Mouse (Mus musculus) MEL (cell line): ENCODE results near the gene Gm10188. TPM values are rescaled to one million over a fixed set of nuclear protein-coding genes. Genes with fewer than 3 reads are reported as not detected.

ENCODE experiments used
- DNase-seq: peaks from one replicate; pipeline ENCODE4 v3.0.0; 2011; ENCODE audit warnings: low read depth, low spot score
- H3K27ac ChIP-seq: 2 replicates; pipeline ENCODE4 v1.5.1; 2012; ENCODE audit warnings: low read depth, mild to moderate bottlenecking, control low read depth, low read length, moderate library complexity; ENCODE audit not compliant: control insufficient read depth
- H3K27me3 ChIP-seq, 2 experiments: fragments of 150-350 bp in 1 of 2; sonication (generic) in 1 of 2; 2 replicates each; pipeline ENCODE4 v1.6.1; 2012; ENCODE audit warnings: low read length in 2 of 2, mild to moderate bottlenecking in 2 of 2, improper control_type of control experiment in 1 of 2, moderate library complexity in 1 of 2; ENCODE audit not compliant: insufficient read depth in 2 of 2, control insufficient read depth in 1 of 2
- H3K36me3 ChIP-seq, 2 experiments: 2 replicates each; pipeline ENCODE4 v1.6.1; 2012 to 2014; ENCODE audit warnings: low read length in 2 of 2, improper control_type of control experiment in 1 of 2, inconsistent platforms in 1 of 2, mild to moderate bottlenecking in 1 of 2; ENCODE audit not compliant: insufficient read depth in 2 of 2, control insufficient read depth in 1 of 2
- H3K4me1 ChIP-seq, 2 experiments: fragments of 150-350 bp in 1 of 2; sonication (generic) in 1 of 2; 2 replicates each; pipeline ENCODE4 v1.6.1; 2012; ENCODE audit warnings: low read length in 2 of 2, improper control_type of control experiment in 1 of 2, mild to moderate bottlenecking in 1 of 2; ENCODE audit not compliant: insufficient read depth in 2 of 2, control insufficient read depth in 1 of 2
- H3K4me3 ChIP-seq, 2 experiments: fragments of 150-350 bp in 1 of 2; sonication (generic) in 1 of 2; 2 replicates each; pipeline ENCODE4 v1.5.1; 2012; ENCODE audit warnings: low read depth in 2 of 2, low read length in 2 of 2, mild to moderate bottlenecking in 2 of 2, moderate library complexity in 2 of 2, control low read depth in 1 of 2, improper control_type of control experiment in 1 of 2; ENCODE audit not compliant: control insufficient read depth in 1 of 2, insufficient read depth in 1 of 2
- H3K79me2 ChIP-seq: 2 replicates; pipeline ENCODE4 v1.6.1; 2012; ENCODE audit warnings: mild to moderate bottlenecking, low read length, moderate library complexity; ENCODE audit not compliant: control insufficient read depth, poor library complexity, insufficient read depth
- H3K9ac ChIP-seq: 2 replicates; pipeline ENCODE4 v1.6.1; 2012; ENCODE audit warnings: low read depth, mild to moderate bottlenecking, control low read depth, low read length, moderate library complexity; ENCODE audit not compliant: control insufficient read depth, poor library complexity, severe bottlenecking
- H3K9me3 ChIP-seq: fragments of 150-350 bp; sonication (generic); replicated peaks from 2 replicates; pipeline ENCODE4 v1.6.1; 2012; ENCODE audit warnings: mild to moderate bottlenecking, low read length, improper control_type of control experiment, moderate library complexity; ENCODE audit not compliant: insufficient read depth
- BHLHE40 ChIP-seq: IDR thresholded peaks from 2 replicates; pipeline ENCODE4 v1.6.1; 2012; ENCODE audit warnings: low read depth, mild to moderate bottlenecking, inconsistent platforms, low read length, improper control_type of control experiment, borderline replicate concordance
- CHD1 ChIP-seq: IDR thresholded peaks from 2 replicates; pipeline ENCODE4 v1.6.1; 2012; ENCODE audit warnings: low read depth, mild to moderate bottlenecking, inconsistent platforms, low read length, improper control_type of control experiment
- CTCF ChIP-seq, 3 experiments: IDR thresholded peaks in 2 of 3; conservative IDR thresholded peaks in 1 of 3; 2 replicates each; pipeline ENCODE4 v1.5.1; 2011 to 2012; ENCODE audit warnings: low read length in 3 of 3, low read depth in 2 of 3, mild to moderate bottlenecking in 2 of 3, improper control_type of control experiment in 1 of 3, inconsistent platforms in 1 of 3, mixed read lengths in 1 of 3, moderate library complexity in 1 of 3; ENCODE audit not compliant: control insufficient read depth in 1 of 3, insufficient read depth in 1 of 3, poor library complexity in 1 of 3, severe bottlenecking in 1 of 3
- EP300 ChIP-seq, 2 experiments: IDR thresholded peaks; 2 replicates each; pipeline ENCODE4 v1.6.1; 2011; ENCODE audit warnings: improper control_type of control experiment in 2 of 2, low read length in 2 of 2, low read depth in 1 of 2, mild to moderate bottlenecking in 1 of 2
- GABPA ChIP-seq: IDR thresholded peaks from 2 replicates; pipeline ENCODE4 v1.6.1; 2012; ENCODE audit warnings: low read depth, mild to moderate bottlenecking, inconsistent platforms, low read length, improper control_type of control experiment, moderate library complexity
- GATA1 ChIP-seq: IDR thresholded peaks from 2 replicates; pipeline ENCODE4 v1.6.1; 2011; ENCODE audit warnings: low read depth, low read length, improper control_type of control experiment
- HCFC1 ChIP-seq: IDR thresholded peaks from 2 replicates; pipeline ENCODE4 v1.6.1; 2012; ENCODE audit warnings: low read depth, mild to moderate bottlenecking, inconsistent platforms, low read length, improper control_type of control experiment, moderate library complexity
- KAT2A ChIP-seq: conservative IDR thresholded peaks from 2 replicates; pipeline ENCODE4 v1.6.1; 2012; ENCODE audit warnings: low read depth, low read length, improper control_type of control experiment, inconsistent platforms
- MAFK ChIP-seq: IDR thresholded peaks from 2 replicates; pipeline ENCODE4 v1.6.1; 2011; ENCODE audit warnings: low read depth, mild to moderate bottlenecking, low read length, improper control_type of control experiment, borderline replicate concordance
- MAX ChIP-seq: IDR thresholded peaks from 2 replicates; pipeline ENCODE4 v1.6.1; 2011; ENCODE audit warnings: low read length, improper control_type of control experiment
- MXI1 ChIP-seq: IDR thresholded peaks from 2 replicates; pipeline ENCODE4 v1.6.1; 2011; ENCODE audit warnings: mild to moderate bottlenecking, low read depth, low read length, improper control_type of control experiment
- MYC ChIP-seq: IDR thresholded peaks from 2 replicates; pipeline ENCODE4 v1.6.1; 2011; ENCODE audit warnings: low read depth, mild to moderate bottlenecking, low read length, improper control_type of control experiment, moderate library complexity
- POLR2AphosphoS2 ChIP-seq: IDR thresholded peaks from 2 replicates; pipeline ENCODE4 v1.6.1; 2011; ENCODE audit warnings: low read length, improper control_type of control experiment
- RCOR1 ChIP-seq: IDR thresholded peaks from 2 replicates; pipeline ENCODE4 v1.6.1; 2012; ENCODE audit warnings: low read depth, mild to moderate bottlenecking, inconsistent platforms, low read length, improper control_type of control experiment
- SIN3A ChIP-seq: IDR thresholded peaks from 2 replicates; pipeline ENCODE4 v1.6.1; 2012; ENCODE audit warnings: low read length, improper control_type of control experiment, inconsistent platforms
- SMC3 ChIP-seq: IDR thresholded peaks from 2 replicates; pipeline ENCODE4 v1.6.1; 2011; ENCODE audit warnings: low read depth, low read length, improper control_type of control experiment
- TAL1 ChIP-seq: IDR thresholded peaks from 2 replicates; pipeline ENCODE4 v1.6.1; 2012; ENCODE audit warnings: mild to moderate bottlenecking, inconsistent platforms, low read length, moderate library complexity, mixed read lengths
- TCF12 ChIP-seq: IDR thresholded peaks from 2 replicates; pipeline ENCODE4 v1.6.1; 2014; ENCODE audit warnings: low read depth, mild to moderate bottlenecking, inconsistent platforms, low read length, improper control_type of control experiment, moderate library complexity
- UBTF ChIP-seq: IDR thresholded peaks from 2 replicates; pipeline ENCODE4 v1.6.1; 2012; ENCODE audit warnings: low read depth, mild to moderate bottlenecking, inconsistent platforms, low read length, improper control_type of control experiment, moderate library complexity, borderline replicate concordance; ENCODE audit not compliant: insufficient read depth
- ZMIZ1 ChIP-seq: IDR thresholded peaks from 2 replicates; pipeline ENCODE4 v1.6.1; 2012; ENCODE audit warnings: low read depth, mild to moderate bottlenecking, inconsistent platforms, low read length, improper control_type of control experiment, moderate library complexity
- ZNF384 ChIP-seq: IDR thresholded peaks from 2 replicates; pipeline ENCODE4 v1.6.1; 2012; ENCODE audit warnings: low read depth, mild to moderate bottlenecking, inconsistent platforms, low read length, improper control_type of control experiment
- polyA plus RNA-seq, 2 experiments: library from polyadenylated mRNA; stranded (reverse) in 1 of 2; unstranded in 1 of 2; fragments of >175 nt in 1 of 2; fragments of >200 nt in 1 of 2; gene quantifications; 2 replicates each; pipeline versions ENCODE4 v1.2.1 to v1.2.4; 2012; ENCODE audit warnings: low replicate concordance in 2 of 2, low read depth in 1 of 2; ENCODE audit not compliant: insufficient read length in 2 of 2, insufficient read depth in 1 of 2, missing spikeins in 1 of 2
- total RNA-seq: library from RNA; depleted of rRNA; stranded (reverse); fragments of 300-350 nt; gene quantifications from 2 replicates; pipeline ENCODE4 v1.2.3, GENCODE M21; 2012; rRNA removed

Gene Gm10188
- total and polyA plus RNA-seq, 3 experiments: not detected

- H3K4me1 ChIP-seq: no peaks in the 10 kb centered on the region
- peaks cover 0 to 4% of the 10 kb centered on the region in 2 experiments; a peak in 3 of 4 replicates for H3K27me3 ChIP-seq
- H3K79me2 ChIP-seq: no peaks in the 10 kb centered on the region
- H3K9ac ChIP-seq: no peak overlapping the region
- TF ChIP-seq SIN3A (no peak), HCFC1 (no peak), GABPA (no peak), GATA1 (no peak), CTCF (IDR thresholded peaks at IDR 0.05 in 2 of 3, conservative IDR thresholded peaks at IDR 0.05 in 1 of 3; ENCODE audit: control insufficient read depth in 1 of 3, insufficient read depth in 1 of 3, low read depth in 2 of 3, low read length in 3 of 3, poor library complexity in 1 of 3, severe bottlenecking in 1 of 3) (no peak), ZMIZ1 (no peak), POLR2AphosphoS2 (no peak), UBTF (no peak), BHLHE40 (no peak), EP300 (IDR thresholded peaks at IDR 0.05; ENCODE audit: low read depth in 1 of 2, low read length in 2 of 2) (no peak), MXI1 (no peak), TAL1 (no peak), ZNF384 (no peak), SMC3 (no peak), CHD1 (no peak), MAFK (no peak), MAX (no peak)
- no peaks in the 10 kb centered on the region for H3K36me3 ChIP-seq
- H3K9me3 ChIP-seq: no peaks in the 10 kb centered on the region
- H3K4me3 ChIP-seq: no peak overlapping the region
- peak; percentile 12 for DNase-seq
- H3K27ac ChIP-seq: no peak overlapping the region
Observed at GRCm38 (mm10) chr1:132188442-132189066, 41.0 kb downstream of the Gm10188 start.

DNA sequence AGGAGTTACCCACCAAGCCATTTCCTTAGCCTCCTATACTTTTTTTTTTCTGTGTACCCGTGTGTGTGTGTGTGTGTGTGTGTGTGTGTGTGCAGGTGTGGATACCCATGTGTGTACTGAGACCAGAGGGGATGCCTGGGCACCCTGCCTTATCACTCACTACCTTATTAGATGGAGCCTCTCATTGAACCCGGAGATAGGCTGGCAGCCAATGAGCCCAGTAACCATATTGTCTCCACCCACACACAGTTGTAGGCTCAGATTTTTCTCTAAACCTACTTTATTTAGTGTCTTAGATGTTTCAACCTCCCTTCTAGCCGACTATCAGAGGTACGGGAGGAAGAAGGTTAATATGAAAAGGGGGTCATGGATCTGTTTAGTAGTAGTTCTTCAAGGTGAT is 43.3 kb downstream of the Gm10188 start:
- Histone ChIP-seq H3K4me1 (no peaks in the 10 kb centered on the region), H3K9ac (no peak overlapping the region), H3K4me3 (no peak overlapping the region), H3K79me2 (no peaks in the 10 kb centered on the region), H3K36me3 (no peaks in the 10 kb centered on the region), H3K27me3 (peaks cover 7 to 8% of the 10 kb centered on the region in 2 experiments), H3K27ac (no peak overlapping the region), H3K9me3 (no peaks in the 10 kb centered on the region)
- DNase-seq: no peak
- TF ChIP-seq ZNF384 (no peak), KAT2A (no peak), MYC (no peak), CTCF (IDR thresholded peaks at IDR 0.05 in 2 of 3, conservative IDR thresholded peaks at IDR 0.05 in 1 of 3; ENCODE audit: control insufficient read depth in 1 of 3, insufficient read depth in 1 of 3, low read depth in 2 of 3, low read length in 3 of 3, poor library complexity in 1 of 3, severe bottlenecking in 1 of 3) (no peak), RCOR1 (no peak), SMC3 (no peak), TCF12 (peak; percentile 9; the same call in 1 of the 2 replicates), MXI1 (no peak), EP300 (IDR thresholded peaks at IDR 0.05; ENCODE audit: low read depth in 1 of 2, low read length in 2 of 2) (0 out of 4 replicates have a peak, but pooled peaks of 1 of the 2 experiments have one; percentile 18)

Other genes starting within 250 kb of the Gm10188 start
- 18.8 and 19.4 TPM in 2 replicates for gene Elk4, start 222.2 kb downstream of the Gm10188 start, total RNA-seq
- 100 to 1,000 TPM in 1 of 2 experiments, 10 to 100 TPM in 1; 20.3 to 191 TPM for gene Elk4, start 222.2 kb downstream of the Gm10188 start, polyA plus RNA-seq
- gene Mfsd4a, start 161.7 kb downstream of the Gm10188 start, total RNA-seq: 2.7 and 3.6 TPM in 2 replicates
- gene Mfsd4a, start 161.7 kb downstream of the Gm10188 start, polyA plus RNA-seq: 10 to 100 TPM in 1 of 2 experiments, not detected in 1; 15.5 TPM
- 0.56 and 1.3 TPM in 2 replicates for gene Cdk18, start 90.1 kb downstream of the Gm10188 start, total RNA-seq
- gene Cdk18, start 90.1 kb downstream of the Gm10188 start, polyA plus RNA-seq: 10 to 100 TPM in 1 of 2 experiments, not detected in 1; 15.7 TPM
- not detected in 2 replicates for gene Lemd1, start 38.3 kb downstream of the Gm10188 start, total RNA-seq
- gene Lemd1, start 38.3 kb downstream of the Gm10188 start, polyA plus RNA-seq: not detected
- not detected in 2 replicates for gene AC124108.1, start 38.3 kb downstream of the Gm10188 start, total RNA-seq
- gene AC124108.1, start 38.3 kb downstream of the Gm10188 start, polyA plus RNA-seq: not detected
- not detected in 2 replicates for gene Klhdc8a, start 68.9 kb upstream of the Gm10188 start, total RNA-seq
- gene Klhdc8a, start 68.9 kb upstream of the Gm10188 start, polyA plus RNA-seq: not detected
- 2.8 and 3.2 TPM in 2 replicates for gene Nuak2, start 86.4 kb upstream of the Gm10188 start, total RNA-seq
- 1 to 10 TPM in 1 of 2 experiments, not detected in 1; 3.0 TPM for gene Nuak2, start 86.4 kb upstream of the Gm10188 start, polyA plus RNA-seq
- 4.6 and 7.2 TPM in 2 replicates for gene Tmcc2, start 161.5 kb upstream of the Gm10188 start, total RNA-seq
- gene Tmcc2, start 161.5 kb upstream of the Gm10188 start, polyA plus RNA-seq: 1 to 10 TPM in 1 of 2 experiments, not detected in 1; 4.1 TPM
- 2.4 and 2.8 TPM in 2 replicates for gene Dstyk, start 187.8 kb upstream of the Gm10188 start, total RNA-seq
- 1 to 10 TPM in 1 of 2 experiments, not detected in 1; 4.5 TPM for gene Dstyk, start 187.8 kb upstream of the Gm10188 start, polyA plus RNA-seq
- 33.2 and 33.3 TPM in 2 replicates for gene Rbbp5, start 247.6 kb upstream of the Gm10188 start, total RNA-seq
- 10 to 100 TPM in 1 of 2 experiments, not detected in 1; 43.5 TPM for gene Rbbp5, start 247.6 kb upstream of the Gm10188 start, polyA plus RNA-seq